Mouse (Mus musculus): ENCODE measurements around the gene Nelfe. TPM values are rescaled to one million over a fixed set of nuclear protein-coding genes. Genes with fewer than 3 reads are reported as not detected.
"Not testable (repeated sequence)": the region's sequence is repeated elsewhere in the genome, so short reads cannot be mapped to it uniquely, and the experiment has no call there.

The Nelfe gene
- polyA plus RNA-seq, 1 experiment from 2014 or later = 97.1 TPM

- H3K4me3 ChIP-seq = no peak overlapping the region
- H3K4me2 ChIP-seq (replicated peaks) = no peak overlapping the region
- WGBS = 84% methylated on average over 7 of the region's 7 CpGs
- H3K4me1 ChIP-seq = no peaks in the 10 kb centered on the region
- no peaks in the 10 kb centered on the region for H3K27me3 ChIP-seq
- H3K9me3 ChIP-seq = no peaks in the 10 kb centered on the region
- H3K9ac ChIP-seq (replicated peaks) = no peak overlapping the region
- H3K36me3 ChIP-seq = no peaks in the 10 kb centered on the region
- H3K27ac ChIP-seq (replicated peaks) = no peak overlapping the region
- no peak for ATAC-seq (replicated peaks)
Measured at GRCm38 (mm10) chr17:34814818-34815370, 35.3 kb upstream of the Nelfe start.

- not testable (repeated sequence) for H3K27ac ChIP-seq (replicated peaks); H3K9ac ChIP-seq (replicated peaks); H3K4me2 ChIP-seq (replicated peaks); H3K4me3 ChIP-seq; H3K9me3 ChIP-seq; H3K27me3 ChIP-seq; ATAC-seq (replicated peaks); H3K4me1 ChIP-seq
- WGBS = 83% methylated on average over 1 of the region's 1 CpGs
- peaks cover 56% of the 10 kb centered on the region for H3K36me3 ChIP-seq
Measured at GRCm38 (mm10) chr17:34830776-34831175, 19.4 kb upstream of the Nelfe start.

GRCm38 (mm10) chr17:34836155-34836855, 13.9 kb upstream of the Nelfe start:
- H3K27ac ChIP-seq (replicated peaks) = peak overlapping the region; percentile 87
- WGBS = 3% methylated on average over 47 of the region's 48 CpGs
- no peaks in the 10 kb centered on the region for H3K9me3 ChIP-seq
- H3K4me2 ChIP-seq (replicated peaks) = peak overlapping the region; percentile 98
- H3K27me3 ChIP-seq = no peaks in the 10 kb centered on the region
- H3K36me3 ChIP-seq = peaks cover 37% of the 10 kb centered on the region
- peak; percentile 80 for ATAC-seq (replicated peaks)
- H3K9ac ChIP-seq (replicated peaks) = peak overlapping the region; percentile 71
- peak overlapping the region; percentile 80 for H3K4me3 ChIP-seq
- H3K4me1 ChIP-seq = peaks cover 30% of the 10 kb centered on the region

- Histone ChIP-seq H3K9me3 (no peaks in the 10 kb centered on the region), H3K4me3 (peak within 1 kb of the TSS; percentile 80), H3K4me1 (peaks cover 30% of the 10 kb centered on the region), H3K27ac (replicated peaks) (peak within 1 kb of the TSS; percentile 87), H3K9ac (replicated peaks) (peak within 1 kb of the TSS; percentile 71), H3K36me3 (peaks cover 42% of the 10 kb centered on the region), H3K27me3 (no peaks in the 10 kb centered on the region), H3K4me2 (replicated peaks) (peak within 1 kb of the TSS; percentile 98)
- WGBS = under 1% methylated on average over 40 of the region's 40 CpGs
- ATAC-seq (replicated peaks) = peak; percentile 90
Measured at GRCm38 (mm10) chr17:34836856-34837221, 13.4 kb upstream of the Nelfe start, which contains the start of the genes Stk19 and Dxo. Gene Stk19 (minus strand): TSS chr17:34836945. Gene Dxo (plus strand): TSS chr17:34837019.

- Histone ChIP-seq H3K9ac (replicated peaks) (peak overlapping the region; percentile 71), H3K4me3 (peak overlapping the region; percentile 80), H3K27me3 (no peaks in the 10 kb centered on the region), H3K4me1 (peaks cover 30% of the 10 kb centered on the region), H3K36me3 (peaks cover 44% of the 10 kb centered on the region), H3K4me2 (replicated peaks) (peak overlapping the region; percentile 87), H3K27ac (replicated peaks) (peak overlapping the region; percentile 87), H3K9me3 (no peaks in the 10 kb centered on the region)
- WGBS = 42% methylated on average over 43 of the region's 43 CpGs
- peak; percentile 17; the same call in 1 of the 2 replicates for ATAC-seq (replicated peaks)
Measured at GRCm38 (mm10) chr17:34837464-34838324, 12.5 kb upstream of the Nelfe start.

GRCm38 (mm10) chr17:34838785-34839184, 11.4 kb upstream of the Nelfe start:
- Histone ChIP-seq H3K36me3 (peaks cover 52% of the 10 kb centered on the region), H3K4me2 (replicated peaks) (no peak overlapping the region), H3K9me3 (no peaks in the 10 kb centered on the region), H3K9ac (replicated peaks) (no peak overlapping the region), H3K27me3 (no peaks in the 10 kb centered on the region), H3K4me1 (peaks cover 30% of the 10 kb centered on the region), H3K4me3 (0 out of 2 replicates have a peak overlapping the region, but pooled peaks have one; percentile 1), H3K27ac (replicated peaks) (no peak overlapping the region)
- WGBS = 89% methylated on average over 7 of the region's 7 CpGs
- no peak for ATAC-seq (replicated peaks)

- H3K4me1 ChIP-seq = peaks cover 21% of the 10 kb centered on the region
- H3K9me3 ChIP-seq = no peaks in the 10 kb centered on the region
- H3K27me3 ChIP-seq = no peaks in the 10 kb centered on the region
- WGBS = 87% methylated on average over 6 of the region's 6 CpGs
- no peak overlapping the region for H3K4me3 ChIP-seq
- no peak overlapping the region for H3K4me2 ChIP-seq (replicated peaks)
- no peak overlapping the region for H3K27ac ChIP-seq (replicated peaks)
- no peak overlapping the region for H3K9ac ChIP-seq (replicated peaks)
- no peak for ATAC-seq (replicated peaks)
- H3K36me3 ChIP-seq = peaks cover 64% of the 10 kb centered on the region
Measured at GRCm38 (mm10) chr17:34840736-34841307, 9.4 kb upstream of the Nelfe start.

- WGBS = 93% methylated on average over 13 of the region's 13 CpGs
- Histone ChIP-seq H3K9me3 (no peaks in the 10 kb centered on the region), H3K4me1 (peaks cover 12% of the 10 kb centered on the region), H3K27ac (replicated peaks) (no peak overlapping the region), H3K36me3 (peaks cover 74% of the 10 kb centered on the region), H3K27me3 (no peaks in the 10 kb centered on the region), H3K9ac (replicated peaks) (no peak overlapping the region), H3K4me3 (no peak overlapping the region), H3K4me2 (replicated peaks) (no peak overlapping the region)
- ATAC-seq (replicated peaks) = no peak
Measured at GRCm38 (mm10) chr17:34844884-34845283, 5.3 kb upstream of the Nelfe start.

- H3K9me3 ChIP-seq = no peaks in the 10 kb centered on the region
- peaks cover 29% of the 10 kb centered on the region for H3K4me1 ChIP-seq
- H3K36me3 ChIP-seq = peaks cover 54% of the 10 kb centered on the region
- no peak overlapping the region for H3K9ac ChIP-seq (replicated peaks)
- WGBS = 89% methylated on average over 6 of the region's 6 CpGs
- H3K27ac ChIP-seq (replicated peaks) = no peak overlapping the region
- H3K4me2 ChIP-seq (replicated peaks) = no peak overlapping the region
- no peak for ATAC-seq (replicated peaks)
- H3K27me3 ChIP-seq = no peaks in the 10 kb centered on the region
- H3K4me3 ChIP-seq = no peak overlapping the region
Measured at GRCm38 (mm10) chr17:34847192-34847591, 3.0 kb upstream of the Nelfe start.

GRCm38 (mm10) chr17:34847615-34848014, 2.6 kb upstream of the Nelfe start:
- Histone ChIP-seq H3K9me3 (no peaks in the 10 kb centered on the region), H3K27ac (replicated peaks) (no peak overlapping the region), H3K4me1 (peaks cover 29% of the 10 kb centered on the region), H3K4me3 (no peak overlapping the region), H3K27me3 (no peaks in the 10 kb centered on the region), H3K36me3 (peaks cover 55% of the 10 kb centered on the region), H3K4me2 (replicated peaks) (no peak overlapping the region), H3K9ac (replicated peaks) (no peak overlapping the region)
- WGBS = 89% methylated on average over 7 of the region's 7 CpGs
- ATAC-seq (replicated peaks) = no peak

- H3K9ac ChIP-seq (replicated peaks) = peak overlapping the region; percentile 87
- peaks cover 53% of the 10 kb centered on the region for H3K36me3 ChIP-seq
- no peaks in the 10 kb centered on the region for H3K27me3 ChIP-seq
- H3K27ac ChIP-seq (replicated peaks) = peak overlapping the region; percentile 55; the same call in 1 of the 2 replicates
- peak; percentile 51; the same call in 1 of the 2 replicates for ATAC-seq (replicated peaks)
- peak overlapping the region; percentile 88 for H3K4me3 ChIP-seq
- peaks cover 29% of the 10 kb centered on the region for H3K4me1 ChIP-seq
- 1% methylated on average over 25 of the region's 25 CpGs for WGBS
- H3K4me2 ChIP-seq (replicated peaks) = peak overlapping the region; percentile 97
- H3K9me3 ChIP-seq = no peaks in the 10 kb centered on the region
Measured at GRCm38 (mm10) chr17:34850517-34851125, 430 bp downstream of the Nelfe start.
